Mouse (Mus musculus) urinary bladder, postnatal 36 days (tissue): Measurements from ENCODE around the gene Kifc3.

Source experiments
- DNase-seq, 2 experiments: peaks; one replicate each; pipeline ENCODE4 v3.0.0; 2022; ENCODE audit warnings: low spot score in 2 of 2, mixed read lengths in 1 of 2

Gene Kifc3

GRCm38 (mm10) chr8:95134186-95134585 is 68.4 kb downstream of the Kifc3 start:
- no peak for DNase-seq

- no peak for DNase-seq
Observed at GRCm38 (mm10) chr8:95131983-95132382, 70.6 kb downstream of the Kifc3 start.

DNA sequence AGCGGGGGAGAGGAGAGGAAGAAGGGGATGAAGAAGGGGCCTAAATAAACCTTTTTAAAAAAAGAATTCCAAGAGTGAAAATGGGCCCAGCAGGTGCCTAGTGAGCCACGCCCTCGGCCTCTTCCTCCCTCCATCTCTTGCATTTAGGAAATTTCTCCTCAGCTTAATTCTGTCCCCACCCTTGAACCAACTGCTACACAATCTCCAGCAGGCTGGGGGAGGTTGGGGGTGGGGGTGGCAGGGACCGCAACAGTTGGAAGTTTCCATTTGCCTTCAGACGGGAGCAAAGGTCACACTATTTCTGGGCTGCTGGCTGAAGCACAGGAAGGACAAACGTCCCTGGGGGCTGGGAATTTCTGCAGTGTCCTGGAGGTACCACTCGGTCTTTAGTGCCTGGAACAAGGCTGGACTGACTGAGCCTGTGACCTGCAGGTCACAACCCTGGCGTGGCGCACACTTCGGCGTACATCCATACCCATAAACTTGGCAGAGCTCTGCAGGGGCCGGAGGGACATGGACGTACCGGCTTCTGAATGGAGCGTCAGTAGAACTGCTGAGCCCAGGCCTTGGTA is 71.6 kb downstream of the Kifc3 start:
- DNase-seq, result no peak

GRCm38 (mm10) chr8:95128750-95129260 is 73.8 kb downstream of the Kifc3 start:
- DNase-seq, result no peak

DNA sequence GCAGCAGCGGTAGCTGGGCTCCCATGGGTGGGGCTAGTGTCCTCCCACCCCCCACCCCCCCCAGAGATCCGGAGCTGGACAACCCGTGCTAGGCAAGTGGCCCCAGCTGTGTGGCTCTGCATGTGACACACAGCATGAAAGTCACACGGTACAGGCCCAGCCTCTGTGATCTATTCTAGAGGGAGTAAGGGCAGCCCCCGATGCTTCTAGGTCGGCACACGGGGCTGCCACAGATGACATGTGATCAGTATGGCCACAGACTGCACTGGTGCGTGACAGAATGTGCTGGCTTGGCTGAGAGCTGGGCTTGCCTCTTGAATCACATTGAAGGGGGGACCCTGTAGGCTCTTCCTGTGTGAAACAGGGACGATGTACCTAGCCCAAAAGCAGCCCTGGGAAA is 75.0 kb downstream of the Kifc3 start:
- DNase-seq, result no peak

GRCm38 (mm10) chr8:95126497-95126896 is 76.1 kb downstream of the Kifc3 start:
- no peak for DNase-seq

DNA sequence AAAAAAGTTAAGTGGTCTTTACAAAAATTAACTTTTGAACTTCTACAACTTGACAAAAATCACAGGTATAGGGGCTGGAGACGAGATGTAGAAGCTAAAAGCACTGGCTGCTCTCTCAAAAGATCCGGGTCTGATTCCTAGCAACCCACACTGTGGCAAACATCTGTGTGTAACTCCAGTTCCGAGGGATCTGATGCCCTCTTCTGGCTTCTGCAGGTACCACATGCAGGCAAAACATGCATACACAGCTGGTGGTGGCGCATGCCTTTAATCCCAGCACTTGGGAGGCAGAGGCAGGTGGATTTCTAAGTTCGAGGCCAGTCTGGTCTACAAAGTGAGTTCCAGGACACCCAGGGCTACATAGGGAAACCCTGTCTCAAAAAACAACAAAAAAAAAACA is 79.2 kb downstream of the Kifc3 start:
- DNase-seq, result no peak

- DNase-seq, result no peak
Observed at GRCm38 (mm10) chr8:95113750-95114149, 88.9 kb downstream of the Kifc3 start.

DNA sequence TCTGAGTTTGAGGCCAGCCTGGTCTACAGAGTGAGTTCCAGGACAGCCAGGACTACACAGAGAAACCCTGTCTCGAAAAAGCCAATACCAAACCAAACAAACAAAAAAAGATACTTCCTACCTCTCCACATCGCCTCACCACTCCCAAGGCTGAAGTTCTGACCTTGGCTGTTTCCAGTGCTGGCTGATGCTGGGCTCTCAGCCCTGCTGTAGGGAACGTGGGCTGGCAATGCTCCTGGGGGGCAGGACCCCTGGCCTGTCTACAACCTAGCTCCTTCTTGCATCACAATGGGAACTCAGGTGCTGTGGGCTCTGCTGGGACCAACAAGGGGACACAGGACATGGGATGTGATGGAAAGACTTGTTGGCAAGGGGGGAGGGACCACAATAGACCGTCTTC is 89.5 kb downstream of the Kifc3 start:
- DNase-seq, result no peak

GRCm38 (mm10) chr8:95112594-95112993 is 90.0 kb downstream of the Kifc3 start:
- no peak for DNase-seq

- DNase-seq, result no peak
Observed at GRCm38 (mm10) chr8:95107306-95107705, 95.3 kb downstream of the Kifc3 start.

DNA sequence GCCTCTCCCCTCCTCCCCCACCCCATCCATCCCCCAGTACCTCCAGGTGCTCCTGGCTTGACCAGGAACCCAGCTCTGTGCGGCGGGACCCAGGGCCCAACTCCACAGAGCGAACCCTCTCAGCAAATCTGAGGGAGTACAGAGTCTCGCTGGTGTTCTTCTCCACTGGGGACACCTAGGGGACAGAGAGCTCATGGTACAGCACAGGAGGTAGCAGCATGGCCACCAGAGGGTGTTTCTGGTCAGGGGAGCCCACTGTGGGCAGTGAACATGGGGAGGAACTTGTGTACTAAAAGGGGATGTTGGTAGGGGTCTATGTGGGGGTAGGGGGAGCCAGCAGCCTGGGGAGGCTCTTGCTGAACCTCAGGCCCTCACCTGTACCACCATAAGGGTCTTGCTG is 100.6 kb downstream of the Kifc3 start:
- DNase-seq, result no peak

DNA sequence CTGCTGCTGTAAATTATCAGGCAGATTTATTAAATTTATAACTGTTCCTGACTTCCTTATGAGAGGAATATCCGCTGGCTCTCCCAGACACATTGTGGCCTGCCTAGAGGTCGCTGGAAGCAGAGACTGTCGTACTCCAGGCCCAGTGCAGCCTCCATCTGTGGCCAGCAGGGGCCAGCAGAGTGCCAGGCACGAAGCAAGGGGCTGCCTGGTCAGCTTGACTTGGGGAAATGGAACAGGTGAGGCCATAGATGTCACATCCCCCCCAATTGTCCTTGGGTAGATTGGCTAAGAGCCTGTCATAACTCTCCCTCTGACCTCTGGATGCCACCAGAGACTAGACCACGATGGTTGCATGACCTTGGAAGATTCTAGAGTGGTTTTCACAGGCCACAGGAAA is 103.6 kb downstream of the Kifc3 start:
- DNase-seq, result peak; percentile 55 to 65

GRCm38 (mm10) chr8:95093574-95093973 is 109.0 kb downstream of the Kifc3 start:
- no peak for DNase-seq

- DNase-seq, result no peak
Observed at GRCm38 (mm10) chr8:95085432-95086141, 117.0 kb downstream of the Kifc3 start.

- DNase-seq, result no peak
Observed at GRCm38 (mm10) chr8:95084744-95085431, 117.7 kb downstream of the Kifc3 start.

DNA sequence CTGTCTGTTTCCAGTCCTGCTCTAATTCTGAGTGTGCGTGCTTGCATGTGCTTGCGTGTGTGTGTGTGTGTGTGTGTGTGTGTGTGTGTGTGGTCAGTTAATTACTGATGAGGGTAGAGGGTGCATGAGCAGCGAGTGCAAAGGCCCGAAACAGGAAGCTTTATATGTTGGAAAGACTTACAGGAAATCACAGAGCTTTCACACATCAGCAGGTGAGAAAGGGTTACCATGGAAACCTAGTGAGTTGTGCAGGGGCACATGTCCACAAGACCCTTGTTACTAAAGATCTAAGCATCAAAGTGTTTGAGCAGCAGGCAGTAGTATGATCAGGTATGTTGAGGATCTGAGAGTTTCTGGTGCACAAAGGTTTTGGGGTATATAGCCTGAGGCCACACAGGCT is 118.4 kb downstream of the Kifc3 start:
- DNase-seq, result no peak

DNA sequence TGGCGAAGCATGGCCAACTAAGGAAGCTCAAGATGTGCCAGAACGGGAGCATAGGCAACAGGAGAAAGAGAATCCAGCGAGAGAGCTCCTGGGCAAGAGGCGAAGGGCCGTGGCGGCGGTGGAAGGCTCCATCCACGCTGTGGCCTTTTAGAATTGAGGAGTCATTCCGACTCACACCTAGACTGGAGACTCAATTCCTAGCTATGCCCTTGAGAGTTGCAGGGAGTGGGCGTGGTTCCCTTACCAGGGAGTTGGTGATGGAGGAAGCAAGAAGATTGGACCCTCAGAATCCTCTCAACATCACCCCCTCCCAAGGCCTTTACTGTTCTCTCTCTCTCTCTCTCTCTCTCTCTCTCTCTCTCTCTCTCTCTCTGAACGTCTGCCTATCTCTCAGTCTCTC is 121.0 kb downstream of the Kifc3 start:
- no peak for DNase-seq

GRCm38 (mm10) chr8:95080381-95081341 is 122.0 kb downstream of the Kifc3 start, which contains the start of gene Katnb1:
TSS of gene Katnb1 (plus strand) at chr8:95081186.
- DNase-seq, result peak; percentile 94 to 98

DNA sequence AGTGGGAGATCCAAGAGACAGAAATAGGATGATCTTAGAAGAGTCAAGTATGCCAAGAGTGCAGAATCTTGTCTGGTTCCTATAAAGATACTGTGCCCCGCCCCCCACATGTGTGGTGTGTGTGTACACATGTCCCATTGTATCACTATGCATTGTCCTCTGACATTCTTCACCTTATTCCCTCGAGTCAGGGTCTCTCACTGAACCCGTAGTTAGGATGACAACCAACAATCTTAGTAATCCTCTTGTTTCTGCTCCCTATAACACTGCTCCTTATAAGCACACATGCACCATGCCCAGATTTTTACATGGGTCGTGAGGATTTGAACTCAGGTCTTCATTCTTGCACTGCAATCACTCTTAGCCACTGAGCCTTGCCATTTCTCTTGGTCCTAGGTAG is 123.3 kb downstream of the Kifc3 start:
- DNase-seq, result no peak

DNA sequence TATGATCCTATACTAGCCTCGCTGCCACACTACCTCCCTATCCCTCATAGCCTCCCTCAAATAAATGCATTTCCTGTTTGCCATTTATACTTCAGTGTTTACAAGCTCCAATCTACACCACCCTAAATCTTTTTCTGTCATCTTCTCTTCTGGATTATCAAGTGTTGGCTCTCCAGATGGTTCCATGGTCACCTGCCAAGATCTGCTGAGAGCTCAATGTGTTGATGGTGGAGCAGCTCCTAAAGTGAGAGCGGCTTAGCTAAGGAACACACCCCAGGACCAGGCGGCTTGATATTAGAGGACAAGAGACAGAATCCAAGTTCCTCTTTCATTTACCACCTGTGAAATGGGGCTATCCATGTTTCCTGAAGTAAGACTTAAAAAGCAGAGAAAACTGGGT is 124.6 kb downstream of the Kifc3 start:
- no peak for DNase-seq

DNA sequence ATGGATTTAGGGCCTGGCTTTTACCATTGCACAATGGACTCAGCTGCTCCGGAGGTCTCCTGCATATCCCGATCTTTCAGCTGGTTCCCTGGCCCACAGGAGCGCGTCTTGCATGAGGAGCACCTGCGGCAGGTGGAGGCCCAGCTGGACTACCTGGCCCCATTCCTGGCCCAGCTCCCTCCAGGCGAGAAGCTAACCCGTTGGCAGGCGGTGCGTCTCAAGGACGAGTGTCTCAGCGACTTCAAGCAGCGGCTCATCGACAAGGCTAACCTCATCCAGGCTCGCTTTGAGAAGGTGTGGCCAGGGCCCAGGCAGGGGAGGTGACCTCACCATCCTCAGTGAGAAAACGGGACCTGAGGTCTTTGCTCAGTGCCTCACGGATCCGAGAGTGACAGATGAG is 126.5 kb downstream of the Kifc3 start:
- DNase-seq, result no peak
